Mouse (Mus musculus) kidney, adult 2 months (tissue): ENCODE measurements around the gene Naalad2.

Experiments
- CTCF ChIP-seq: fragments of 200-500 bp; conservative IDR thresholded peaks from 2 replicates; pipeline ENCODE4 v1.5.1; 2011; ENCODE audit warnings: low read depth, mild to moderate bottlenecking, control low read depth, low read length, moderate library complexity, mixed read lengths; ENCODE audit not compliant: insufficient read depth, insufficient read length
- POLR2A ChIP-seq: fragments of 200-500 bp; IDR thresholded peaks from one replicate; pipeline ENCODE4 v1.6.1; 2011; ENCODE audit warnings: low read depth, low read length, control low read depth

GRCm38 (mm10) chr9:18275901-18276300 is 126.9 kb downstream of the Naalad2 start:
- TF ChIP-seq CTCF = no peak
- TF ChIP-seq POLR2A = no peak
